Mouse (Mus musculus): ENCODE measurements at regions not wholly inside any gene's neighbourhood (a gene's known extent, or its start where the extent isn't known, plus 50 kb on each side); places are given as distances from the start of the nearest gene placed in this dataset.
A peak's percentile ranks its signal among the peaks of the same experiment; 100 is the strongest.

GRCm38 (mm10) chr6:74033811-74034210, 564.3 kb upstream of the 4931417E11Rik start:
- no peak for DNase-seq (ENCODE audit: low spot score in 2 of 2)

- no peak for DNase-seq (ENCODE audit: low spot score in 2 of 2)
Measured at GRCm38 (mm10) chr6:74017107-74017506, 547.6 kb upstream of the 4931417E11Rik start.

GRCm38 (mm10) chr6:73981742-73982141, 512.3 kb upstream of the 4931417E11Rik start:
- DNase-seq (ENCODE audit: low spot score in 2 of 2) = no peak

GRCm38 (mm10) chr6:73949934-73950293, 480.4 kb upstream of the 4931417E11Rik start:
- no peak for DNase-seq (ENCODE audit: low spot score in 2 of 2)

- DNase-seq (ENCODE audit: low spot score in 2 of 2) = no peak
Measured at GRCm38 (mm10) chr6:73949121-73949933, 479.9 kb upstream of the 4931417E11Rik start.

- DNase-seq (ENCODE audit: low spot score in 2 of 2) = peak in 1 of 2 experiments; percentile 14
Measured at GRCm38 (mm10) chr6:73913426-73914404, 444.2 kb upstream of the 4931417E11Rik start.

GRCm38 (mm10) chr6:73889144-73889795, 419.8 kb upstream of the 4931417E11Rik start:
- no peak for DNase-seq (ENCODE audit: low spot score in 2 of 2)

- DNase-seq (ENCODE audit: low spot score in 2 of 2) = no peak
Measured at GRCm38 (mm10) chr6:73878662-73879061, 409.2 kb upstream of the 4931417E11Rik start.

GRCm38 (mm10) chr6:73868683-73869082, 399.2 kb upstream of the 4931417E11Rik start:
- DNase-seq (ENCODE audit: low spot score in 2 of 2) = no peak
